Mouse (Mus musculus) natural killer cell, adult 2 months (primary cell): Measurements from ENCODE around the gene Gm29735.
A peak's percentile ranks its signal among the peaks of the same experiment; 100 is the strongest.
"Not testable (repeated sequence)": the region's sequence is repeated elsewhere in the genome, so short reads cannot be mapped to it uniquely, and the experiment has no call there.

Experiments
- DNase-seq, 2 experiments: peaks; one replicate each; pipeline ENCODE4 v3.0.0; 2022; ENCODE audit warnings: low spot score in 2 of 2

Gene Gm29735

DNA sequence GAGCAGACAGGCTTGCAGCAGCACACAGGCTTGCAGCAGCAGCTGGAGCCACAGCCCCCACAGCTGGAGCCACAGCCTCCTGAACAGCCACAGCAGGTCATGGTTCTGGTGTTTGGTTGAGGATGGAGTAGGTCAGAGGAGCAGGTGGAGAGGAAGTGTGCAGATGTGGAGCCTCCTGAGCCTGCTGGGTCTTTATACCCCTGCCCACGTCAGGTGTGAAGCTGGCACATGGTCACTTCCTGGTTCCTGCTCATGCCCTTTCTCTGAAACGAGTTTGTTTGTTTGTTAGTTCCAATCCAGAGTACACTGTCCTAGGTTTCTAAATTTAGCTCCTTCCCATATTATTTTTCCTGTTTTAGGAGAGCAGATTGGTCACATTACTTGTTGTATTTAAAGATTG lies at the start of gene Gm29735:
TSS of gene Gm29735 (minus strand) at position 101 of the 400 bp plus-strand sequence.
- DNase-seq: not testable (repeated sequence)

GRCm38 (mm10) chr7:142205488-142205887 lies 48.6 kb upstream of the Gm29735 start:
- no peak for DNase-seq

DNA sequence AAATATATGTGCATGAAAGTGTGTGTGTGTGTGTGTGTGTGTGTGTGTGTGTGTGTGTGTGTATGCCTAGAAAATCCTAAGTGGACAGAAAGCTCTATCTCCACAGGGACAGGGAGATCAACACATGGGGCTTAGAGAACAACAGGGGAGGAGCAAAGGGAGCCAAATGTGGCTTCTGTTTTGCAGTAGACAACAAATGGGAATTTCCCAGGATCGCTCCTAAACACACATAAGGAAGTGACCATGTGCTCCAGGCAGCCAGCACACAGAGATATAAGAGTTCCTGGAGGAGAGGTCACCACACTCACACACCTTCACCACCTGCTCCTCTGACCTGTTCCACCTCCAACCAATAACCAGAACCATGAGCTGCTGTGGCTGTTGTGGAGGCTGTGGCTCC lies 44.2 kb upstream of the Gm29735 start, which contains the start of gene Krtap5-3:
TSS of gene Krtap5-3 (plus strand) at position 301 of the 400 bp plus-strand sequence.
- DNase-seq: no peak

- DNase-seq: no peak
Measured at GRCm38 (mm10) chr7:142198748-142199147, 41.8 kb upstream of the Gm29735 start.

DNA sequence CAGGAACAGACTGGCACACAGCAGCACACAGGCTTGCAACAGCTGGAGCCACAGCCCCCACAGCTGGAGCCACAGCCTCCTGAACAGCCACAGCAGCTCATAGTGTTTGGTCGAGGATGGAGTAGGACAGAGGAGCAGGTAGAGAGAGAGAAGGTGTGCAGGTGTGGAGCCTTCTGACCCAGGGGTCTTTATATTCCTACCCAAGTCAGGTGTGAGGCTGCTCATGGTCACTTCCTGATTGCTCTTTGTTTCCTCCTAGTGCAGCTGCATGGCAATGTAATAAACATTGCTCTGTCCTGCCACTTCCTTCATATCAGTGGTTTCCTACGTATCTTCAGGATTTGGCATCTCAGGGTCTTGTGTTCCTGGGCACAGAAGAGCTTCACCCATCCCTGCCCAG lies 33.4 kb upstream of the Gm29735 start, which contains the start of gene Gm10153:
TSS of gene Gm10153 (minus strand) at position 101 of the 400 bp plus-strand sequence.
- DNase-seq: no peak

- no peak for DNase-seq
Measured at GRCm38 (mm10) chr7:142188156-142188555, 31.2 kb upstream of the Gm29735 start.

GRCm38 (mm10) chr7:142181021-142181420 lies 24.1 kb upstream of the Gm29735 start:
- DNase-seq: no peak

DNA sequence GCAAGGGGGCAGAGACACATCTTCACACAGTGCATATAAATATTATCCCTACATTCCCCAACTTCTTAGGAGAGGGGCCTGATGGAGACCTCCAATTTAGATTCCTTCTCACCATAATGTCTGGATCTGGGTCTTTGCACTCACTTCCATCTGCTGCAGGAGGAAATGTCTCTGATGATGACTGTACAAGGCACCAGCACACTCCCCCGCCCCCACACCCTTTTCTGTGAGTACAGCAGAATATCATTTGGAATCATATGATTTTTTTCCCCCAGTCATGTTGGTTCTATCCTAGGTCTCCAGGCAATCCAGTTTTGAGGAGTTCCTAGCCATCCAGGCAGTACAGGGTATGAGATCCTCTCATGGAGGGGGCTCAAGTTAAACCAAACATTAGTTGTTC lies 21.8 kb upstream of the Gm29735 start:
- DNase-seq: no peak

GRCm38 (mm10) chr7:142175905-142176304 lies 19.0 kb upstream of the Gm29735 start, which contains the start of gene Krtap5-2:
TSS of gene Krtap5-2 (minus strand) at chr7:142176005.
- DNase-seq: not testable (repeated sequence)

GRCm38 (mm10) chr7:142169836-142170235 lies 12.9 kb upstream of the Gm29735 start:
- no peak for DNase-seq

- DNase-seq: not testable (repeated sequence)
Measured at GRCm38 (mm10) chr7:142165639-142166038, 8.7 kb upstream of the Gm29735 start, which contains the start of gene Gm4553. TSS of gene Gm4553 (minus strand) at chr7:142165739.

GRCm38 (mm10) chr7:142159366-142159765 lies 2.5 kb upstream of the Gm29735 start:
- DNase-seq: no peak

GRCm38 (mm10) chr7:142155308-142155707 lies 1.6 kb downstream of the Gm29735 start:
- no peak for DNase-seq

- DNase-seq: no peak
Measured at GRCm38 (mm10) chr7:142152191-142152590, 4.7 kb downstream of the Gm29735 start.

GRCm38 (mm10) chr7:142148633-142149032 lies 8.3 kb downstream of the Gm29735 start:
- no peak for DNase-seq

GRCm38 (mm10) chr7:142146033-142146432 lies 10.9 kb downstream of the Gm29735 start:
- DNase-seq: peak in 1 of 2 experiments; percentile 15

- DNase-seq: no peak
Measured at GRCm38 (mm10) chr7:142145413-142145940, 11.4 kb downstream of the Gm29735 start.

GRCm38 (mm10) chr7:142144507-142144906 lies 12.4 kb downstream of the Gm29735 start, which contains the start of gene Gm45337:
TSS of gene Gm45337 (minus strand) at chr7:142144607.
- DNase-seq: no peak

DNA sequence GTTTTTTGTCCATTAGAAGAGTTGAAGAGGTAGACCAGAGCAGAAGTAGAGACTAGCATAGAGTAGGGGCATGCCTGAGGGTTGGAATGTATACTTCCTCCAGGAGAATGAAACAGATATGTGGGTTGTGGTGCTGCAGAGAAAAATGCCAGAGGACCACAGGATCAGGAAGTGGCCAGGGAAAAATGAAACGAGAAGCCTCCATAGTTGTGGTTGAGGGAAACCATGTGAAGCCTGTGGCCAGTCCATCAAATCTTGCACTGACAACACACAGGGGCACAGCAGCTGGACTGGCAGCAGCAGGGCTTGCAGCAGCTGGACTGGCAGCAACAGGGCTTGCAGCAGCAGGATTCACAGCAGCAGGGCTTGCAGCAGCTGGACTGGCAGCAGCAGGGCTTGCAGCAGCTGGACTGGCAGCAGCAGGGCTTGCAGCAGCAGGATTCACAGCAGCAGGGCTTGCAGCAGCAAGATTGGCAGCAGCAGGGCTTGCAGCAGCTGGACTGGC lies 13.4 kb downstream of the Gm29735 start:
- DNase-seq: not testable (repeated sequence)

GRCm38 (mm10) chr7:142140696-142141095 lies 16.2 kb downstream of the Gm29735 start:
- no peak for DNase-seq

GRCm38 (mm10) chr7:142135934-142136333 lies 21.0 kb downstream of the Gm29735 start, which contains the start of gene Gm39115:
TSS of gene Gm39115 (minus strand) at chr7:142136034.
- DNase-seq: not testable (repeated sequence)

- no peak for DNase-seq
Measured at GRCm38 (mm10) chr7:142134206-142134995, 22.5 kb downstream of the Gm29735 start.
